Mouse (Mus musculus): ENCODE measurements around the gene Sdf2l1. TPM values are rescaled to one million over a fixed set of nuclear protein-coding genes. Genes with fewer than 3 reads are reported as not detected.
"Not testable (repeated sequence)": the region's sequence is repeated elsewhere in the genome, so short reads cannot be mapped to it uniquely, and the experiment has no call there.

The Sdf2l1 gene
- 140 and 152 TPM in 2 replicates for polyA plus RNA-seq (2015; fragmentation: Nextera tagmentation; extraction: Ambion mirVana)

DNA sequence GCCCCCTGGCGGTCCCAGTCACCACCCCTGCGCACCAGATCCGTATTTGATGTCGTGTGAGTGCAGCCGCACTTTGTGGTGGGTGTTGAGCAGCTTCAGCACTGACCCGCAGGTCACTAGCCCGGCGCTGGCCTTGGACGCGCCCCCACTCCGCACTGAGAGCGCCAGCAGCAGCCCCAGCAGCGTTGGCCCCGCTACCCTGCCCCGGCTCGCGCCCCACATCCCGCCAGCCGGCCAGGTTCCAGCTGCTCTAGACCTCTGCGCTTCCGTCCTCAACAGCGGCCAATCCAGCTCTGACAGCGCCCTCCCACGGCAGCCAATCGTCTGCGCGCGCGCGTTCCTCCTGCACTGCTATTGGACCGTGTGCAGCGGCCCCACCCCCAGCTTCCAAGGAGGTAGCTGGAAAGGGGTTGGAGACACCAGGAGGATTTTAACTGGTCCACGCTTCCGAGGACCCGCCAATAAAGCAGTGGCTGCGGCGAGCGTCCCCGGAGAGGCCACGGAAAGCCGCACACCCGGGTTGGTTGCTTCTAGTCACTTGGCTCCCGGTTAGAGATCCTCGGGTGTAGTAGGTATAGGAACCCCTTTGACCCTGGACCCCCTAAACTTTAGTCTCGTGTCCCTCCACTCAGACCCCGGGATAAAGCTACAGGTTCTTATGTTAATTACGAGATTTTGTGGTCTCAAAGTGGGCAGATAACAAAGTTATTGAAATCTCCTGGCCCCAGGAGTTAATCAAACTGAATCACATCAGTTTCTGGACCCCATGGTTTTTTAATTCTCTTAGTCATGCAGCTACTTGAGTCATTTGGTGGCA lies at the start of gene Sdf2l1:
Gene Sdf2l1, minus strand, starts transcription at position 295 of the 817 bp plus-strand sequence.
- H3K27me3 ChIP-seq (ENCODE audit: control insufficient read depth, insufficient read depth, low read length), result no peaks in the 10 kb centered on the region
- peak within 1 kb of the TSS; percentile 76 for H3K4me2 ChIP-seq (ENCODE audit: low read depth, low read length)
- H3K9me3 ChIP-seq (replicated peaks; ENCODE audit: control insufficient read depth, low read length), result no peaks in the 10 kb centered on the region
- under 1% methylated on average over 47 of the region's 47 CpGs for WGBS
- peak within 1 kb of the TSS; percentile 83 for H3K9ac ChIP-seq (ENCODE audit: low read length)
- peak within 1 kb of the TSS; percentile 64 for H3K27ac ChIP-seq (ENCODE audit: low read length)
- H3K4me3 ChIP-seq (replicated peaks; ENCODE audit: low read length), result peak within 1 kb of the TSS; percentile 92
- H3K4me1 ChIP-seq (ENCODE audit: control insufficient read depth, insufficient read depth, low read length), result peaks cover 14% of the 10 kb centered on the region
- peak; percentile 98 for ATAC-seq (ENCODE audit: insufficient read depth, low FRiP score)
- H3K36me3 ChIP-seq (ENCODE audit: control insufficient read depth, insufficient read depth, low read length), result no peaks in the 10 kb centered on the region

DNA sequence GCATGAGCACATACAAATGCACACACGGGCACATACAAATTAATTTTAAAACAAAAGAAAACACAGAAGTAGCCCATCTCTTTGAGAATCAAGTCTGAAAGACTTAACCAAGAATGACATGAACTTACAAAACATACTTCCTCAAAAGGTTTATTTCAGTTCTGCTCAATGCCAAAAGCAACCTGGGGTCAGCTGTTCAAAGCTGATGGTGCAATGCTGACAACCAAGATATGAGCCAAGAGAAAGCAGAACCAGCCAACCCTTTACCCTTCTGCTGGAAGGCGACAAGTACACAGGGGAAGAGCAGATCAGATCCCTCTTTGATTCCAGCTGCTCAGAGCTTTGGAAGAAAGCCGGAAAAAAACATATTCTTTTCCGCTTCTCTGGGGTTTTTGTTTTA lies 49.2 kb upstream of the Sdf2l1 start:
- WGBS, result 79% methylated on average over 4 of the region's 4 CpGs
- H3K27ac ChIP-seq (ENCODE audit: low read length), result no peak overlapping the region

DNA sequence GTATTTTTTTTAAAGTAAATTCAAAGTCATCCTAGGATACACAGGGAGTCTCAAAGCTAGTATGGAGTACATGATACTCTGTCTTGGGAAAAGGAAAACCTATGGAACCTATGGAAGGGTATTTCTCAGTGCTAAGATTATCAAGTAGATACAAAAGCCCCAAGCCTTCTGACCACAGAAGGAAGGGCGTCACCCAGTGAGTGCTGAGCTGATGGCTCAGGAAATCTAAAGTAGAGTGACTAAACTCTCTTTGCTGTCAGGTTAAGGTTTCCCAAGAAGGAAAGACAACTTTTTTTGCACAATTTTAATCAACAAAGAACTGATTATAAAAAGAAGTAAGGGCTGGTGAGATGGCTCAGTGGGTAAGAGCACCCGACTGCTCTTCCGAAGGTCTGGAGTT lies 47.5 kb upstream of the Sdf2l1 start:
- H3K9me3 ChIP-seq (replicated peaks; ENCODE audit: control insufficient read depth, low read length), result no peaks in the 10 kb centered on the region
- 93% methylated on average over 3 of the region's 3 CpGs for WGBS
- no peak overlapping the region for H3K9ac ChIP-seq (ENCODE audit: low read length)
- no peaks in the 10 kb centered on the region for H3K27me3 ChIP-seq (ENCODE audit: control insufficient read depth, insufficient read depth, low read length)
- H3K36me3 ChIP-seq (ENCODE audit: control insufficient read depth, insufficient read depth, low read length), result no peaks in the 10 kb centered on the region
- no peaks in the 10 kb centered on the region; the same call in 1 of the 2 replicates for H3K4me1 ChIP-seq (ENCODE audit: control insufficient read depth, insufficient read depth, low read length)
- no peak overlapping the region for H3K4me3 ChIP-seq (replicated peaks; ENCODE audit: low read length)
- no peak for ATAC-seq (ENCODE audit: insufficient read depth, low FRiP score)
- H3K27ac ChIP-seq (ENCODE audit: low read length), result no peak overlapping the region
- no peak overlapping the region for H3K4me2 ChIP-seq (ENCODE audit: low read depth, low read length)

More for the DNA sequence above, 49.2 kb upstream of the Sdf2l1 start:
- Histone ChIP-seq H3K9me3 (replicated peaks; ENCODE audit: control insufficient read depth, low read length) (no peaks in the 10 kb centered on the region), H3K27me3 (ENCODE audit: control insufficient read depth, insufficient read depth, low read length) (no peaks in the 10 kb centered on the region), H3K9ac (ENCODE audit: low read length) (no peak overlapping the region), H3K4me2 (ENCODE audit: low read depth, low read length) (no peak overlapping the region), H3K36me3 (ENCODE audit: control insufficient read depth, insufficient read depth, low read length) (no peaks in the 10 kb centered on the region), H3K4me3 (replicated peaks; ENCODE audit: low read length) (no peak overlapping the region), H3K4me1 (ENCODE audit: control insufficient read depth, insufficient read depth, low read length) (no peaks in the 10 kb centered on the region; the same call in 1 of the 2 replicates)
- ATAC-seq (ENCODE audit: insufficient read depth, low FRiP score), result no peak

DNA sequence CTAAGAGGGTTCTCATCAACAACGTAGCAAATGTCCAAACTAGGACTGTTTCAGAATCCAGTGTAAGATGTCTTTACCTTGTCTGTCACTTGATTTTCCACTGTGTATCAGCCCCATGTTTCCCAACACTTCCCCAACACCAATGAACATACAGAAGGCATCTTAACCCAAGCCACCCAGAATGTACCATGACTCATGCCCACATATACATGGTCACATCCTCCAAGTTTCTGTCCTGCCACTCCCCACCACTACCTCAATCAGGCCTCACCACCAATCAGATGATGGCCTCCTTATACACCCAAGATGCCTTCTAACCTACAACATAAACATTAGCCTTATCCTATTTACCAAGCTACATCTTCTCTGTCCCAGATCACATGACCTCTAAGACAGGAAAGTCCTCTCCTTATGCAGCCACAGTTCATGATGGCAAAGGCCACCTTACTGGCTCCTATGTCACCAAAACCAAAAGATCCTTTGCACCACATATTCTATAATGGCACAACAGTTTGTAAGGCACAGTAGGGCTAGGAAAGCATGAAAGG lies 45.5 kb upstream of the Sdf2l1 start:
- Histone ChIP-seq H3K9ac (ENCODE audit: low read length) (no peak overlapping the region), H3K27ac (ENCODE audit: low read length) (no peak overlapping the region), H3K4me1 (ENCODE audit: control insufficient read depth, insufficient read depth, low read length) (no peaks in the 10 kb centered on the region; the same call in 1 of the 2 replicates), H3K4me2 (ENCODE audit: low read depth, low read length) (no peak overlapping the region), H3K4me3 (replicated peaks; ENCODE audit: low read length) (no peak overlapping the region), H3K36me3 (ENCODE audit: control insufficient read depth, insufficient read depth, low read length) (peaks cover 5% of the 10 kb centered on the region; the same call in 1 of the 2 replicates), H3K27me3 (ENCODE audit: control insufficient read depth, insufficient read depth, low read length) (no peaks in the 10 kb centered on the region), H3K9me3 (replicated peaks; ENCODE audit: control insufficient read depth, low read length) (no peaks in the 10 kb centered on the region)
- ATAC-seq (ENCODE audit: insufficient read depth, low FRiP score), result no peak
- 94% methylated on average over 1 of the region's 1 CpGs for WGBS

DNA sequence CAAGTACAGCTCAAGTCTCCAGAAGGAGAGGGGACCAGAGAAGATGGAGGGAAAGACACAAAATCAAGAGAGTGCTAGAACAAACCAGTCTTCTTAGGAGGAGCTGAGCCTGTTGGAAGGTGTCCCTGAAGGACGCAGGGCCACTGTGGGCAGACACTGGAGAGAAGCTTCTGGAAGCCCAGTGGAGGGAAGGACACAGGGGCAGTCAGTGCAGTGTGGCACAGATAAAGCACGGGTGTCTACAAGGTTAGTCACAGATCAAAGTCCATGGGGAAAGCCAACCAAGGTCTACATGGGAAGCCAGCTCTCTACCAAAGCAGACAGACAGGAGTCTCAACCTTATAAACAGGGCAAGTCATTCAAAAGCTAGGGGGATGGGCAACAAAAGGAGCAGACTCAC lies 43.6 kb upstream of the Sdf2l1 start:
- no peaks in the 10 kb centered on the region; the same call in 1 of the 2 replicates for H3K4me1 ChIP-seq (ENCODE audit: control insufficient read depth, insufficient read depth, low read length)
- 81% methylated on average over 2 of the region's 2 CpGs for WGBS
- ATAC-seq (ENCODE audit: insufficient read depth, low FRiP score), result no peak
- H3K36me3 ChIP-seq (ENCODE audit: control insufficient read depth, insufficient read depth, low read length), result peaks cover 6% of the 10 kb centered on the region; the same call in 1 of the 2 replicates
- no peaks in the 10 kb centered on the region for H3K27me3 ChIP-seq (ENCODE audit: control insufficient read depth, insufficient read depth, low read length)
- no peaks in the 10 kb centered on the region for H3K9me3 ChIP-seq (replicated peaks; ENCODE audit: control insufficient read depth, low read length)
- H3K27ac ChIP-seq (ENCODE audit: low read length), result no peak overlapping the region
- H3K4me2 ChIP-seq (ENCODE audit: low read depth, low read length), result no peak overlapping the region
- no peak overlapping the region for H3K4me3 ChIP-seq (replicated peaks; ENCODE audit: low read length)
- H3K9ac ChIP-seq (ENCODE audit: low read length), result no peak overlapping the region

DNA sequence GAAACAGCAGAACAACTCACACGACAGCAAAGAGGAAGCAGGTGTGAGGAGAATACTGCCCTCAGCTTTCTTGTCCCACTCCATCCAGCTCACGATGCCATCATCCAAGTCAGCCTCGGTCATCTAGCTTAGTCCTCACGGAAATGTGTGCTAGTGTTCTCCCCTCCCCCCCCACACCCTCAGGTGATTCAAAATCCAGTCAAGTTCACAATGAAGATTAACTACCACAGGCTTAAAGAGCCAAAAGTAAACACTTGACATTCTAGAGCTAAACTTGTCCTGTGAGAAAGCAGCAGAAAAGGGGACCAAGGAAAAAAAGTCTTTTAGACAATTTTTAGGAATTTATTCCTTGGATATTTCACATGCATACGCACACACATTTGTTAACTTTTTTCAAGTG lies 35.9 kb upstream of the Sdf2l1 start:
- Histone ChIP-seq H3K27ac (ENCODE audit: low read length) (no peak overlapping the region; the same call in 1 of the 2 replicates), H3K36me3 (ENCODE audit: control insufficient read depth, insufficient read depth, low read length) (peaks cover 5% of the 10 kb centered on the region; the same call in 1 of the 2 replicates), H3K4me2 (ENCODE audit: low read depth, low read length) (no peak overlapping the region), H3K4me3 (replicated peaks; ENCODE audit: low read length) (no peak overlapping the region), H3K4me1 (ENCODE audit: control insufficient read depth, insufficient read depth, low read length) (no peaks in the 10 kb centered on the region), H3K27me3 (ENCODE audit: control insufficient read depth, insufficient read depth, low read length) (no peaks in the 10 kb centered on the region), H3K9me3 (replicated peaks; ENCODE audit: control insufficient read depth, low read length) (no peaks in the 10 kb centered on the region), H3K9ac (ENCODE audit: low read length) (no peak overlapping the region)
- WGBS, result 66% methylated on average over 5 of the region's 5 CpGs
- no peak for ATAC-seq (ENCODE audit: insufficient read depth, low FRiP score)

DNA sequence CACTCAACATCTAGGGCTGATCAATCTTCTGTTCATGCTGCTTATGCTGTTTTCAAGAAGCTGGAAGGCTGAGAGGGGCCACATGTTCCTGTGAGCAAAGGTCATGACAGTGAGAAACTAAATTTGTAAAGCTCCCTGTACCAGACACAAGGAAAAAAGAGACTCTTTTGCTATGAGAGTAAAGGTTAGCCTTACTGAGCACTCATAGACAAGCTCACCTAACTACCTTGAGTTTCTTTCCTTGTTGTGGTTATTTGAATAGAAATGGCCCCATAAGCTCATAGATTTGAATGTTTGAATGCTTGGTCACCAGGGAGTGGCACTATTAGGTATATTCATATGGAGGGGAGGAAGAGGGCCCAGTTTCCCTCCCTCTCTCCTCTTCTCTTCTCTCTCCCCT lies 35.0 kb upstream of the Sdf2l1 start:
- ATAC-seq (ENCODE audit: insufficient read depth, low FRiP score), result 0 out of 2 replicates have a peak, but pooled peaks have one; percentile 25
- H3K27ac ChIP-seq (ENCODE audit: low read length), result peak overlapping the region; percentile 4; the same call in 1 of the 2 replicates
- no peaks in the 10 kb centered on the region for H3K36me3 ChIP-seq (ENCODE audit: control insufficient read depth, insufficient read depth, low read length)
- H3K4me1 ChIP-seq (ENCODE audit: control insufficient read depth, insufficient read depth, low read length), result no peaks in the 10 kb centered on the region
- no peaks in the 10 kb centered on the region for H3K27me3 ChIP-seq (ENCODE audit: control insufficient read depth, insufficient read depth, low read length)
- H3K9ac ChIP-seq (ENCODE audit: low read length), result no peak overlapping the region
- H3K9me3 ChIP-seq (replicated peaks; ENCODE audit: control insufficient read depth, low read length), result no peaks in the 10 kb centered on the region
- no peak overlapping the region for H3K4me2 ChIP-seq (ENCODE audit: low read depth, low read length)
- no peak overlapping the region for H3K4me3 ChIP-seq (replicated peaks; ENCODE audit: low read length)

DNA sequence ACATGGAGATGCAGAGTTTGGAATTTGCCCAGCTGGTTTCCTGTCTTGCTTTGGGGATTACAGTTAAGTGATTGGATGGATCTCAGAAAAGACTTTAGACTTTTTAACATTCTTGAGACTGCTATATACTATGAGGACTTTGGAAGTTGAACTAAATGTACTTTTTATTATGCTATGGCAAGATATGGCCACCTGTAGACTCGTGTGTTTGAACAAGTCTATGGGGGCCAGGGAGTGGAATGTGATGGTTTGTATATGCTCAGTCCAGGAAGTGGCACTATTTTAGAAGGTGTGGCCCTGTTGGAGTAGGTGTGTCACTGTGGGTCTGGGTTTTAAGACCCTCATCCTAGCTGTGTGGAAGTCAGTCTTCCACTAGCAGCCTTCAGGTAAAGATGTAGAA lies 33.3 kb upstream of the Sdf2l1 start:
- H3K36me3 ChIP-seq (ENCODE audit: control insufficient read depth, insufficient read depth, low read length); H3K4me2 ChIP-seq (ENCODE audit: low read depth, low read length); H3K4me3 ChIP-seq (replicated peaks; ENCODE audit: low read length); ATAC-seq (ENCODE audit: insufficient read depth, low FRiP score); H3K27me3 ChIP-seq (ENCODE audit: control insufficient read depth, insufficient read depth, low read length); H3K9ac ChIP-seq (ENCODE audit: low read length); H3K9me3 ChIP-seq (replicated peaks; ENCODE audit: control insufficient read depth, low read length); H3K27ac ChIP-seq (ENCODE audit: low read length); H3K4me1 ChIP-seq (ENCODE audit: control insufficient read depth, insufficient read depth, low read length): not testable (repeated sequence)
- 68% methylated on average over 1 of the region's 1 CpGs for WGBS

DNA sequence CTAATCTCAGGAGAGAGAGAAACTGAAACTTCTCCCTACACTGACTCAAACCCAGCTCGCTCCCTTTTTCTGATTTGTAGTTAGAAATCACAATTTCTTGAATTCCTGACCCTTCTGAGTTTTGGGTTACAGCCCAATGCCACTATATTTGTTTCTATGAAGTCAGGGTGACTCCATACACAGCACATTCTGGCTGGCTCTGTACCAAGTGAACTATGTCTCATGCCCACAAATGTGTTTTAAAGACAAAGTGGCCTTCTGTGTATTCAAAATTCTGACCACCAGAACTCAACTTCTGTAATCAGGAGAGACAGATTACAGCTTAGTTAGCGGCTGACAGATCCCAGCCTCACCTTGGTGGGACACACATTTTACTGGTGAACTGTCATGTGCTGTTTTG lies 22.2 kb upstream of the Sdf2l1 start:
- no peaks in the 10 kb centered on the region for H3K9me3 ChIP-seq (replicated peaks; ENCODE audit: control insufficient read depth, low read length)
- H3K4me1 ChIP-seq (ENCODE audit: control insufficient read depth, insufficient read depth, low read length), result no peaks in the 10 kb centered on the region
- peaks cover 19% of the 10 kb centered on the region for H3K36me3 ChIP-seq (ENCODE audit: control insufficient read depth, insufficient read depth, low read length)
- no peak overlapping the region for H3K4me3 ChIP-seq (replicated peaks; ENCODE audit: low read length)
- no peak for ATAC-seq (ENCODE audit: insufficient read depth, low FRiP score)
- 89% methylated on average over 2 of the region's 2 CpGs for WGBS
- H3K27ac ChIP-seq (ENCODE audit: low read length), result no peak overlapping the region
- no peaks in the 10 kb centered on the region for H3K27me3 ChIP-seq (ENCODE audit: control insufficient read depth, insufficient read depth, low read length)
- no peak overlapping the region for H3K9ac ChIP-seq (ENCODE audit: low read length)
- H3K4me2 ChIP-seq (ENCODE audit: low read depth, low read length), result no peak overlapping the region
